ENCODE assay signal across 16 mouse cellular contexts in the genomic region with DNA sequence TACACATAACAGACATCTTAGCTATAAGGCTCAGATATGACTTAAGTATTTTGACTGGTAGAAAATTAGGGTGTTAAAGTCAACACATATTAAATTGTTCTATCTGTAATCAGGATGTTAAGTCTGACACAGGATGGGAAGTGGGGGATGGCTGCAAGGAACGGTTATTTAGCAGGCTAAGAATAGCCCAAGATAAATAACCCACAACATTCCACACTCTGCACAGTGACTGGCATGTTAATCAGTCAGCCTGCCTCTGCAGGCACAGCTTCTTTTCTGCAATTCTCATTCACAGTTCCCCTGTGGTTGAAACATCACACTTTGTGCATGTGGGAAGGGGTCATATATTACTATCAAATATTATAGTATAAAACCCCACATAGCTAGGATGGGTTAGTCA. TPM values are rescaled to one million over a fixed set of nuclear protein-coding genes. Genes with fewer than 3 reads are reported as not detected.
DNase-seq lines count a peak whose midpoint lies in the region; ATAC-seq lines count a peak whose summit lies in the region.
"Had no signal": no experiment of that assay in that cellular context is flagged by ENCODE, and none has a peak within 500 bp of the region (broad histone marks: within the 10 kb centered on the region; RNA-seq: fewer than 3 reads in every experiment).

No protein-coding gene starts in this region.

- peaks cover 50% of the 10 kb centered on the region for H3K36me3 ChIP-seq in heart, embryonic 15.5 days
- H3K36me3 ChIP-seq in liver, embryonic 16.5 days (ENCODE audit: control insufficient read depth, insufficient read depth): peaks cover 18% of the 10 kb centered on the region

- no peaks in the 10 kb centered on the region for H3K9me3 ChIP-seq in heart, embryonic 15.5 days (replicated peaks)
- no peaks in the 10 kb centered on the region for H3K9me3 ChIP-seq in liver, embryonic 16.5 days (replicated peaks; ENCODE audit: control insufficient read depth, low read length)
- H3K9me3 ChIP-seq: megakaryocyte, embryonic 14.5 days had no signal

- ATAC-seq in heart, embryonic 15.5 days (replicated peaks; ENCODE audit: insufficient number of reproducible peaks, insufficient read depth, low FRiP score, low read depth): peak; percentile 80; the same call in 1 of the 2 replicates
- ATAC-seq in liver, embryonic 16.5 days (ENCODE audit: low read depth): peak; percentile 42
- ATAC-seq: Patski had no signal

- 0 out of 2 replicates have a peak overlapping the region, but pooled peaks have one; percentile 14 for H3K4me2 ChIP-seq in heart, embryonic 15.5 days
- H3K4me2 ChIP-seq in liver, embryonic 16.5 days (ENCODE audit: low read depth, low read length): no peak overlapping the region
- H3K4me2 ChIP-seq: hindbrain, embryonic 14.5 days had no signal

- no peaks in the 10 kb centered on the region for H3K27me3 ChIP-seq in heart, embryonic 15.5 days
- no peaks in the 10 kb centered on the region for H3K27me3 ChIP-seq in liver, embryonic 16.5 days (ENCODE audit: control insufficient read depth, insufficient read depth, low read depth, low read length)
- H3K27me3 ChIP-seq: megakaryocyte, embryonic 14.5 days; Patski had no signal

- peak overlapping the region; percentile 59 for H3K27ac ChIP-seq in heart, embryonic 15.5 days
- H3K27ac ChIP-seq in liver, embryonic 16.5 days (ENCODE audit: low read length): 0 out of 2 replicates have a peak overlapping the region, but pooled peaks have one; percentile 15
- H3K27ac ChIP-seq: hindbrain, embryonic 14.5 days had no signal

- no peak overlapping the region for H3K9ac ChIP-seq in heart, embryonic 15.5 days
- H3K9ac ChIP-seq in liver, embryonic 16.5 days (ENCODE audit: low read depth, low read length): no peak overlapping the region
- H3K9ac ChIP-seq: hindbrain, embryonic 14.5 days had no signal

- peak; percentile 21 to 27 for DNase-seq in heart, adult 18-20 months
- DNase-seq in heart, postnatal 36 days: no peak
- DNase-seq in c-Kit-positive CD71-positive TER-119-positive erythroid progenitor cells, embryonic 14.5 days (ENCODE audit: low spot score): peak; percentile 8
- DNase-seq in spleen, postnatal 4 days (ENCODE audit: low spot score in 2 of 2): no peak
- DNase-seq in right cerebral cortex, postnatal 36 days (ENCODE audit: low spot score in 2 of 2): no peak
- DNase-seq in kidney, adult 11 months: no peak
- DNase-seq: adrenal gland, adult 8-10 months; cerebellum, postnatal 25 days; kidney, adult 9 months; lung, adult 2 months; right cerebral cortex, postnatal 25 days had no signal

- no peak overlapping the region for H3K4me3 ChIP-seq in heart, embryonic 15.5 days
- H3K4me3 ChIP-seq in liver, embryonic 16.5 days (ENCODE audit: low read depth, low read length): no peak overlapping the region
- H3K4me3 ChIP-seq: megakaryocyte, embryonic 14.5 days had no signal

- WGBS in heart, embryonic 15.5 days: 7% methylated on average over 1 of the region's 1 CpGs
- 14% methylated on average over 1 of the region's 1 CpGs for WGBS in liver, embryonic 16.5 days (ENCODE audit: insufficient replicate concordance)

- H3K4me1 ChIP-seq in heart, embryonic 15.5 days (replicated peaks): peaks cover 4% of the 10 kb centered on the region
- peaks cover 22% of the 10 kb centered on the region for H3K4me1 ChIP-seq in liver, embryonic 16.5 days (ENCODE audit: control insufficient read depth, low read depth, low read length)

- intact Hi-C loops in heart, postnatal 36 days (cut with DNase I): no loop called here

RNA-seq across cellular contexts. Expression of a gene that starts 32.6 kb away (rescaled TPM):
- total RNA-seq in heart, adult 18-20 months (2021): not detected
- total RNA-seq in heart, postnatal 36 days (2021): not detected
- polyA plus RNA-seq in heart, embryonic 15.5 days (2015; fragmentation: Nextera tagmentation; extraction: Ambion mirVana): 1.8 and 2.2 TPM in 2 replicates
- 0.79 and 1.1 TPM in 2 replicates for polyA plus RNA-seq in liver, embryonic 16.5 days (2015; fragmentation: Nextera tagmentation; extraction: Ambion mirVana)

Comparison
In these comparisons a context has a peak if more than half of its experiments do, and no peak if none do; other contexts are left out.
1. DNase-seq: peak in heart, adult 18-20 months (2 of 2) and c-Kit-positive CD71-positive TER-119-positive erythroid progenitor cells, embryonic 14.5 days (single experiment); none in heart, postnatal 36 days (0 of 2), spleen, postnatal 4 days (0 of 2), right cerebral cortex, postnatal 36 days (0 of 2) and kidney, adult 11 months (single experiment).